Mouse (Mus musculus) mouse embryonic stem cell (cell line): ENCODE results near the gene Rmdn2.

ENCODE experiments used
- in situ Hi-C, 2 experiments: fragments of 300-500 bp; cut with MboI; formaldehyde crosslinking; loops; 1 replicate in 1 of 2; 3 replicates in 1 of 2; pipeline ENCODE4 v1.14.3; 2019 to 2020; ENCODE audit warnings: low sequenced_read_pairs in 2 of 2, low pct_unique_long_range_greater_than_20kb in 1 of 2, mixed read lengths in 1 of 2; ENCODE audit not compliant: unreplicated experiment in 1 of 2

Rmdn2 gene

GRCm38 (mm10) chr17:79663393-79664105 is 51.9 kb downstream of the Rmdn2 start:
- in situ Hi-C loops: loop anchor here (10.0 to 25.0 kb wide), 2 partner anchors 171 to 349 kb away; no protein-coding TSS in a partner anchor

- in situ Hi-C loops: loop anchor here (10.0 to 25.0 kb wide), 2 partner anchors 171 to 348 kb away; no protein-coding TSS in a partner anchor
Observed at GRCm38 (mm10) chr17:79664106-79664417, 52.4 kb downstream of the Rmdn2 start.

- in situ Hi-C loops: loop anchor here in 1 of 2 experiments (25.0 kb wide), 1 partner anchor 341 kb away; no protein-coding TSS in a partner anchor
Observed at GRCm38 (mm10) chr17:79670837-79671236, 59.2 kb downstream of the Rmdn2 start.

- in situ Hi-C loops: no loop called here
Observed at GRCm38 (mm10) chr17:79695106-79695505, 83.4 kb downstream of the Rmdn2 start.

GRCm38 (mm10) chr17:79695541-79695940 is 83.9 kb downstream of the Rmdn2 start:
- in situ Hi-C loops: no loop called here

GRCm38 (mm10) chr17:79699197-79699596 is 87.5 kb downstream of the Rmdn2 start:
- in situ Hi-C loops: no loop called here

- in situ Hi-C loops: no loop called here
Observed at GRCm38 (mm10) chr17:79700871-79701270, 89.2 kb downstream of the Rmdn2 start.

- in situ Hi-C loops: no loop called here
Observed at GRCm38 (mm10) chr17:79705671-79706455, 94.2 kb downstream of the Rmdn2 start.

GRCm38 (mm10) chr17:79708168-79708567 is 96.5 kb downstream of the Rmdn2 start:
- in situ Hi-C loops: no loop called here

GRCm38 (mm10) chr17:79709718-79710117 is 98.1 kb downstream of the Rmdn2 start:
- in situ Hi-C loops: no loop called here

- in situ Hi-C loops: no loop called here
Observed at GRCm38 (mm10) chr17:79710246-79710842, 98.7 kb downstream of the Rmdn2 start.

GRCm38 (mm10) chr17:79711944-79712343 is 100.3 kb downstream of the Rmdn2 start:
- in situ Hi-C loops: no loop called here

GRCm38 (mm10) chr17:79712536-79712935 is 100.9 kb downstream of the Rmdn2 start:
- in situ Hi-C loops: no loop called here

- in situ Hi-C loops: no loop called here
Observed at GRCm38 (mm10) chr17:79713276-79713642, 101.6 kb downstream of the Rmdn2 start.

- in situ Hi-C loops: no loop called here
Observed at GRCm38 (mm10) chr17:79713643-79714367, 102.1 kb downstream of the Rmdn2 start.

- in situ Hi-C loops: no loop called here
Observed at GRCm38 (mm10) chr17:79714368-79714895, 102.8 kb downstream of the Rmdn2 start.

- in situ Hi-C loops: no loop called here
Observed at GRCm38 (mm10) chr17:79714931-79715637, 103.4 kb downstream of the Rmdn2 start, which contains the start of gene Cyp1b1. TSS of gene Cyp1b1 (minus strand) at chr17:79715061.

- in situ Hi-C loops: no loop called here
Observed at GRCm38 (mm10) chr17:79715649-79716143, 104.0 kb downstream of the Rmdn2 start.
